Mouse (Mus musculus): Measurements from ENCODE around the gene Btbd19. TPM values are rescaled to one million over a fixed set of nuclear protein-coding genes. Genes with fewer than 3 reads are reported as not detected.

Btbd19 gene
- total and polyA plus RNA-seq, 2 experiments from 2014 or later, result 2.7 to 8.6 TPM

GRCm38 (mm10) chr4:117155792-117156355 is 30.3 kb upstream of the Btbd19 start, which contains the start of gene Rps8:
Gene Rps8 (minus strand): TSS chr4:117156243.
- peak within 1 kb of the TSS; percentile 63 for H3K4me3 ChIP-seq (ENCODE audit: low read depth, low read length)
- H3K36me3 ChIP-seq (replicated peaks; ENCODE audit: control insufficient read depth, insufficient read depth, low read length), result peaks cover 50% of the 10 kb centered on the region
- H3K9ac ChIP-seq (replicated peaks; ENCODE audit: low read depth, low read length), result peak within 1 kb of the TSS; percentile 90
- under 1% methylated on average over 51 of the region's 52 CpGs for WGBS
- no peaks in the 10 kb centered on the region for H3K9me3 ChIP-seq (replicated peaks; ENCODE audit: control insufficient read depth, low read length)
- H3K27me3 ChIP-seq (ENCODE audit: control insufficient read depth, insufficient read depth, low read length), result no peaks in the 10 kb centered on the region
- H3K4me1 ChIP-seq (ENCODE audit: control insufficient read depth, insufficient read depth), result peaks cover 7% of the 10 kb centered on the region; the same call in 1 of the 2 replicates
- H3K4me2 ChIP-seq (ENCODE audit: low read depth, low read length), result peak within 1 kb of the TSS; percentile 85
- peak within 1 kb of the TSS; percentile 82 for H3K27ac ChIP-seq (ENCODE audit: low read depth)
- TF ChIP-seq EP300 (IDR thresholded peaks at IDR 0.05; ENCODE audit: low read depth), result peak; percentile 57; the same call in 1 of the 2 replicates
- TF ChIP-seq CTCF (IDR thresholded peaks at IDR 0.05; ENCODE audit: low read depth), result no peak
- peak; percentile 93 for DNase-seq (ENCODE audit: low spot score)
- ATAC-seq (ENCODE audit: insufficient read depth, low read depth), result peak; percentile 93

GRCm38 (mm10) chr4:117155020-117155791 is 29.7 kb upstream of the Btbd19 start:
- TF ChIP-seq EP300 (IDR thresholded peaks at IDR 0.05; ENCODE audit: low read depth), result no peak
- no peak for TF ChIP-seq CTCF (IDR thresholded peaks at IDR 0.05; ENCODE audit: low read depth)

GRCm38 (mm10) chr4:117152714-117153113 is 27.2 kb upstream of the Btbd19 start:
- 62% methylated on average over 5 of the region's 5 CpGs for WGBS
- no peak overlapping the region for H3K4me2 ChIP-seq (ENCODE audit: low read depth, low read length)
- peak overlapping the region; percentile 29 for H3K9ac ChIP-seq (replicated peaks; ENCODE audit: low read depth, low read length)
- TF ChIP-seq CTCF (IDR thresholded peaks at IDR 0.05; ENCODE audit: low read depth) (no peak), EP300 (IDR thresholded peaks at IDR 0.05; ENCODE audit: low read depth) (no peak)
- H3K4me3 ChIP-seq (ENCODE audit: low read depth, low read length), result no peak overlapping the region
- H3K27me3 ChIP-seq (ENCODE audit: control insufficient read depth, insufficient read depth, low read length), result no peaks in the 10 kb centered on the region
- DNase-seq (ENCODE audit: low spot score), result no peak
- no peak for ATAC-seq (ENCODE audit: insufficient read depth, low read depth)
- H3K27ac ChIP-seq (ENCODE audit: low read depth), result no peak overlapping the region
- H3K9me3 ChIP-seq (replicated peaks; ENCODE audit: control insufficient read depth, low read length), result no peaks in the 10 kb centered on the region
- H3K36me3 ChIP-seq (replicated peaks; ENCODE audit: control insufficient read depth, insufficient read depth, low read length), result peaks cover 48% of the 10 kb centered on the region
- peaks cover 7% of the 10 kb centered on the region; the same call in 1 of the 2 replicates for H3K4me1 ChIP-seq (ENCODE audit: control insufficient read depth, insufficient read depth)

More at GRCm38 (mm10) chr4:117155020-117155791, 29.7 kb upstream of the Btbd19 start:
- Histone ChIP-seq H3K27me3 (ENCODE audit: control insufficient read depth, insufficient read depth, low read length) (no peaks in the 10 kb centered on the region), H3K9ac (replicated peaks; ENCODE audit: low read depth, low read length) (peak overlapping the region; percentile 90), H3K9me3 (replicated peaks; ENCODE audit: control insufficient read depth, low read length) (no peaks in the 10 kb centered on the region), H3K27ac (ENCODE audit: low read depth) (peak overlapping the region; percentile 82), H3K36me3 (replicated peaks; ENCODE audit: control insufficient read depth, insufficient read depth, low read length) (peaks cover 51% of the 10 kb centered on the region), H3K4me1 (ENCODE audit: control insufficient read depth, insufficient read depth) (peaks cover 7% of the 10 kb centered on the region; the same call in 1 of the 2 replicates), H3K4me3 (ENCODE audit: low read depth, low read length) (peak overlapping the region; percentile 63), H3K4me2 (ENCODE audit: low read depth, low read length) (peak overlapping the region; percentile 85)
- ATAC-seq (ENCODE audit: insufficient read depth, low read depth) (0 out of 2 replicates have a peak, but pooled peaks have one; percentile 2), DNase-seq (ENCODE audit: low spot score) (no peak)
- WGBS, result 1% methylated on average over 44 of the region's 44 CpGs

GRCm38 (mm10) chr4:117151416-117151815 is 25.9 kb upstream of the Btbd19 start:
- Histone ChIP-seq H3K9me3 (replicated peaks; ENCODE audit: control insufficient read depth, low read length) (no peaks in the 10 kb centered on the region), H3K4me1 (ENCODE audit: control insufficient read depth, insufficient read depth) (peaks cover 7% of the 10 kb centered on the region; the same call in 1 of the 2 replicates), H3K9ac (replicated peaks; ENCODE audit: low read depth, low read length) (no peak overlapping the region), H3K36me3 (replicated peaks; ENCODE audit: control insufficient read depth, insufficient read depth, low read length) (peaks cover 48% of the 10 kb centered on the region), H3K4me2 (ENCODE audit: low read depth, low read length) (no peak overlapping the region), H3K27me3 (ENCODE audit: control insufficient read depth, insufficient read depth, low read length) (no peaks in the 10 kb centered on the region), H3K27ac (ENCODE audit: low read depth) (no peak overlapping the region), H3K4me3 (ENCODE audit: low read depth, low read length) (no peak overlapping the region)
- TF ChIP-seq CTCF (IDR thresholded peaks at IDR 0.05; ENCODE audit: low read depth) (no peak), EP300 (IDR thresholded peaks at IDR 0.05; ENCODE audit: low read depth) (no peak)
- DNase-seq (ENCODE audit: low spot score), result no peak
- ATAC-seq (ENCODE audit: insufficient read depth, low read depth), result no peak
- 50% methylated on average over 1 of the region's 1 CpGs for WGBS

- Histone ChIP-seq H3K27ac (ENCODE audit: low read depth) (no peak overlapping the region), H3K9ac (replicated peaks; ENCODE audit: low read depth, low read length) (no peak overlapping the region), H3K4me2 (ENCODE audit: low read depth, low read length) (no peak overlapping the region), H3K27me3 (ENCODE audit: control insufficient read depth, insufficient read depth, low read length) (no peaks in the 10 kb centered on the region), H3K4me3 (ENCODE audit: low read depth, low read length) (no peak overlapping the region), H3K36me3 (replicated peaks; ENCODE audit: control insufficient read depth, insufficient read depth, low read length) (peaks cover 48% of the 10 kb centered on the region), H3K4me1 (ENCODE audit: control insufficient read depth, insufficient read depth) (peaks cover 7% of the 10 kb centered on the region; the same call in 1 of the 2 replicates), H3K9me3 (replicated peaks; ENCODE audit: control insufficient read depth, low read length) (no peaks in the 10 kb centered on the region)
- DNase-seq (ENCODE audit: low spot score) (no peak), ATAC-seq (ENCODE audit: insufficient read depth, low read depth) (no peak)
- TF ChIP-seq EP300 (IDR thresholded peaks at IDR 0.05; ENCODE audit: low read depth) (no peak), CTCF (IDR thresholded peaks at IDR 0.05; ENCODE audit: low read depth) (no peak)
- 88% methylated on average over 6 of the region's 6 CpGs for WGBS
Measured at GRCm38 (mm10) chr4:117150212-117150733, 24.7 kb upstream of the Btbd19 start.
